Mouse (Mus musculus) CH12.LX (cell line): ENCODE data around the gene Pam. TPM values are rescaled to one million over a fixed set of nuclear protein-coding genes. Genes with fewer than 3 reads are reported as not detected.

ENCODE experiments used
- DNase-seq: peaks from one replicate; pipeline ENCODE4 v3.0.0-alpha.2; 2013; ENCODE audit errors: extremely low read depth
- H3K27ac ChIP-seq: 2 replicates; pipeline ENCODE4 v1.5.1; 2012; ENCODE audit warnings: low read depth, mild to moderate bottlenecking, control low read depth, moderate library complexity; ENCODE audit not compliant: insufficient read depth
- H3K27me3 ChIP-seq: replicated peaks from 2 replicates; pipeline ENCODE3; 2012; ENCODE audit warnings: inconsistent platforms
- H3K36me3 ChIP-seq, 2 experiments: replicated peaks in 1 of 2; 2 replicates each; pipeline versions ENCODE3 to v1.6.1; 2012; ENCODE audit warnings: inconsistent platforms in 1 of 2, low read length in 1 of 2, mild to moderate bottlenecking in 1 of 2, mixed read lengths in 1 of 2, moderate library complexity in 1 of 2; ENCODE audit not compliant: control insufficient read depth in 1 of 2, insufficient read depth in 1 of 2
- H3K4me1 ChIP-seq, 2 experiments: 2 replicates each; pipeline ENCODE4 v1.6.1; 2012; ENCODE audit warnings: inconsistent platforms in 1 of 2, moderate library complexity in 1 of 2; ENCODE audit not compliant: insufficient read depth in 2 of 2, control insufficient read depth in 1 of 2
- H3K4me2 ChIP-seq: 2 replicates; pipeline ENCODE4 v1.6.1; 2012; ENCODE audit warnings: low read depth, mild to moderate bottlenecking, control low read depth; ENCODE audit not compliant: poor library complexity, insufficient read depth, severe bottlenecking
- H3K4me3 ChIP-seq, 3 experiments: fragments of 150-350 bp in 1 of 3; sonication (generic) in 1 of 3; replicated peaks in 1 of 3; 2 replicates each; pipeline versions ENCODE3 to v1.5.1; 2011 to 2012; ENCODE audit warnings: low read depth in 2 of 3, low read length in 2 of 3, mild to moderate bottlenecking in 2 of 3, moderate library complexity in 2 of 3, control low read depth in 1 of 3, improper control_type of control experiment in 1 of 3, inconsistent platforms in 1 of 3, mixed read lengths in 1 of 3; ENCODE audit not compliant: poor library complexity in 1 of 3
- H3K79me2 ChIP-seq: replicated peaks from 2 replicates; pipeline ENCODE4 v1.6.1; 2012; ENCODE audit warnings: mild to moderate bottlenecking, moderate library complexity; ENCODE audit not compliant: control insufficient read depth, poor library complexity, insufficient read depth, severe bottlenecking; ENCODE audit errors: extremely low read depth
- H3K9ac ChIP-seq: 2 replicates; pipeline ENCODE4 v1.6.1; 2012; ENCODE audit warnings: low read depth, mild to moderate bottlenecking, control low read depth, moderate library complexity; ENCODE audit not compliant: insufficient read depth
- H3K9me3 ChIP-seq: replicated peaks from 2 replicates; pipeline ENCODE3; 2012; ENCODE audit warnings: low read length, inconsistent platforms, mixed read lengths
- CHD2 ChIP-seq: IDR thresholded peaks from 2 replicates; pipeline ENCODE4 v1.6.1; 2011; ENCODE audit warnings: low read length, improper control_type of control experiment
- CTCF ChIP-seq, 2 experiments: IDR thresholded peaks in 1 of 2; conservative IDR thresholded peaks in 1 of 2; 2 replicates each; pipeline ENCODE4 v1.5.1; 2011 to 2012; ENCODE audit warnings: low read depth in 2 of 2, low read length in 2 of 2, improper control_type of control experiment in 1 of 2, inconsistent platforms in 1 of 2, mild to moderate bottlenecking in 1 of 2, moderate library complexity in 1 of 2
- E2F4 ChIP-seq: IDR thresholded peaks from 2 replicates; pipeline ENCODE4 v1.6.1; 2011; ENCODE audit warnings: low read depth, low read length, improper control_type of control experiment; ENCODE audit not compliant: insufficient replicate concordance
- ELF1 ChIP-seq: IDR thresholded peaks from 2 replicates; pipeline ENCODE4 v1.6.1; 2014; ENCODE audit warnings: low read depth, mild to moderate bottlenecking, inconsistent platforms, low read length, improper control_type of control experiment
- EP300 ChIP-seq: IDR thresholded peaks from 2 replicates; pipeline ENCODE4 v1.6.1; 2011; ENCODE audit warnings: low read length, improper control_type of control experiment
- ETS1 ChIP-seq: conservative IDR thresholded peaks from 2 replicates; pipeline ENCODE4 v1.6.1; 2012; ENCODE audit warnings: low read depth, mild to moderate bottlenecking, inconsistent platforms, low read length, improper control_type of control experiment, moderate library complexity
- GABPA ChIP-seq: IDR thresholded peaks from 2 replicates; pipeline ENCODE4 v1.6.1; 2012; ENCODE audit warnings: low read depth, low read length, improper control_type of control experiment, inconsistent platforms; ENCODE audit not compliant: insufficient replicate concordance
- HCFC1 ChIP-seq: IDR thresholded peaks from 2 replicates; pipeline ENCODE4 v1.6.1; 2012; ENCODE audit warnings: low read depth, mild to moderate bottlenecking, inconsistent platforms, low read length, improper control_type of control experiment
- JUND ChIP-seq: conservative IDR thresholded peaks from 2 replicates; pipeline ENCODE4 v1.6.1; 2011; ENCODE audit warnings: low read depth, low read length, improper control_type of control experiment
- MAFK ChIP-seq: IDR thresholded peaks from 2 replicates; pipeline ENCODE4 v1.6.1; 2011; ENCODE audit warnings: low read length, improper control_type of control experiment; ENCODE audit not compliant: insufficient replicate concordance
- MEF2A ChIP-seq: IDR thresholded peaks from 2 replicates; pipeline ENCODE4 v1.6.1; 2014; ENCODE audit warnings: low read depth, mild to moderate bottlenecking, inconsistent platforms, low read length, improper control_type of control experiment, borderline replicate concordance
- MXI1 ChIP-seq: IDR thresholded peaks from 2 replicates; pipeline ENCODE4 v1.6.1; 2011; ENCODE audit warnings: mild to moderate bottlenecking, low read depth, low read length, improper control_type of control experiment
- NELFE ChIP-seq: IDR thresholded peaks from 2 replicates; pipeline ENCODE4 v1.6.1; 2011; ENCODE audit warnings: low read depth, low read length, improper control_type of control experiment
- NRF1 ChIP-seq: IDR thresholded peaks from 2 replicates; pipeline ENCODE4 v1.6.1; 2014; ENCODE audit warnings: low read depth, mild to moderate bottlenecking, inconsistent platforms, low read length, improper control_type of control experiment, moderate library complexity
- POLR2A ChIP-seq: IDR thresholded peaks from 2 replicates; pipeline ENCODE4 v1.6.1; 2011; ENCODE audit warnings: low read depth, mild to moderate bottlenecking, improper control_type of control experiment, low read length
- SMC3 ChIP-seq: IDR thresholded peaks from 2 replicates; pipeline ENCODE4 v1.6.1; 2011; ENCODE audit warnings: low read depth, low read length, improper control_type of control experiment
- TBP ChIP-seq: conservative IDR thresholded peaks from 2 replicates; pipeline ENCODE4 v1.6.1; 2011; ENCODE audit warnings: low read depth, low read length, improper control_type of control experiment
- UBTF ChIP-seq: IDR thresholded peaks from 2 replicates; pipeline ENCODE4 v1.6.1; 2012; ENCODE audit warnings: low read depth, mild to moderate bottlenecking, inconsistent platforms, low read length, improper control_type of control experiment, moderate library complexity
- USF1 ChIP-seq: IDR thresholded peaks from 2 replicates; pipeline ENCODE4 v1.6.1; 2014; ENCODE audit warnings: low read depth, mild to moderate bottlenecking, inconsistent platforms, low read length, improper control_type of control experiment
- USF2 ChIP-seq: conservative IDR thresholded peaks from 2 replicates; pipeline ENCODE4 v1.6.1; 2011; ENCODE audit warnings: low read depth, low read length, improper control_type of control experiment
- ZKSCAN1 ChIP-seq: IDR thresholded peaks from 2 replicates; pipeline ENCODE4 v1.6.1; 2012; ENCODE audit warnings: low read depth, inconsistent platforms, low read length, improper control_type of control experiment, borderline replicate concordance
- dilution Hi-C: fragments of 300-500 bp; cut with MboI; formaldehyde crosslinking; loops from 2 replicates; pipeline ENCODE4 v1.14.3; 2020; ENCODE audit warnings: low sequenced_read_pairs; ENCODE audit not compliant: extremely low pct_unique_long_range_greater_than_20kb, extremely low pct_ligation_motif_present
- in situ Hi-C: fragments of 300-500 bp; cut with MboI; formaldehyde crosslinking; loops from 3 replicates; pipeline ENCODE4 v1.14.3; 2019; ENCODE audit warnings: low sequenced_read_pairs, low pct_ligation_motif_present, low pct_unique_long_range_greater_than_20kb, mixed read lengths
- polyA plus RNA-seq: library from polyadenylated mRNA; unstranded; fragments of >175 nt; gene quantifications from 2 replicates; pipeline ENCODE4 v1.2.1, GENCODE M21; 2012; ENCODE audit warnings: low read depth; ENCODE audit not compliant: insufficient read length
- total RNA-seq, 2 experiments: library from RNA; depleted of rRNA; stranded (reverse); fragments of 300-350 nt in 1 of 2; fragments of >200 nt in 1 of 2; gene quantifications; 2 replicates each; pipeline ENCODE4 v1.2.3; 2012 to 2014

The Pam gene
- total and polyA plus RNA-seq, 3 experiments = 0.24 TPM; not detected in 2

GRCm38 (mm10) chr1:98095991-98096330 lies 515 bp upstream of the Pam start:
- Histone ChIP-seq H3K27me3 (no peaks in the 10 kb centered on the region), H3K4me3 (peak overlapping the region in 1 of 3 experiments; percentile 9), H3K79me2 (no peaks in the 10 kb centered on the region), H3K4me2 (no peak overlapping the region)
- no peak for DNase-seq
- TF ChIP-seq USF2 = no peak
- TF ChIP-seq, all 38 proteins: peak for 0
- Histone ChIP-seq H3K9me3 (peaks cover 50% of the 10 kb centered on the region), H3K9ac (no peak overlapping the region), H3K4me1 (no peaks in the 10 kb centered on the region), H3K36me3 (no peaks in the 10 kb centered on the region), H3K27ac (no peak overlapping the region)
- in situ Hi-C loops = no loop called here
- dilution Hi-C loops = no loop called here

- no peaks in the 10 kb centered on the region for H3K27me3 ChIP-seq
- in situ Hi-C loops (no loop called here), dilution Hi-C loops (no loop called here)
- H3K4me3 ChIP-seq = no peak overlapping the region
- no peaks in the 10 kb centered on the region for H3K79me2 ChIP-seq
- no peak for TF ChIP-seq HCFC1
- TF ChIP-seq ETS1 = no peak
- no peak for TF ChIP-seq ELF1
- TF ChIP-seq JUND = no peak
- TF ChIP-seq MAFK = no peak
- TF ChIP-seq TBP = no peak
- TF ChIP-seq CTCF (conservative IDR thresholded peaks at IDR 0.05 in 1 of 2, IDR thresholded peaks at IDR 0.05 in 1 of 2; ENCODE audit: low read depth in 2 of 2, low read length in 2 of 2) = no peak
- H3K36me3 ChIP-seq = no peaks in the 10 kb centered on the region
- no peak overlapping the region for H3K4me2 ChIP-seq
- no peak overlapping the region for H3K9ac ChIP-seq
- H3K27ac ChIP-seq = no peak overlapping the region
- no peaks in the 10 kb centered on the region for H3K4me1 ChIP-seq
- no peak for DNase-seq
- peaks cover 60% of the 10 kb centered on the region for H3K9me3 ChIP-seq
Measured at GRCm38 (mm10) chr1:98094811-98095245, 618 bp downstream of the Pam start.

GRCm38 (mm10) chr1:98089336-98089975 lies 6.0 kb downstream of the Pam start:
- in situ Hi-C loops = no loop called here

More at GRCm38 (mm10) chr1:98089336-98089975, 6.0 kb downstream of the Pam start:
- Histone ChIP-seq H3K4me1 (no peaks in the 10 kb centered on the region), H3K9me3 (peaks cover 56% of the 10 kb centered on the region), H3K27me3 (no peaks in the 10 kb centered on the region), H3K79me2 (no peaks in the 10 kb centered on the region), H3K9ac (no peak overlapping the region), H3K36me3 (no peaks in the 10 kb centered on the region), H3K4me3 (no peak overlapping the region), H3K27ac (no peak overlapping the region), H3K4me2 (no peak overlapping the region)
- dilution Hi-C loops = no loop called here
- no peak for DNase-seq
- no peak for TF ChIP-seq MXI1
- no peak for TF ChIP-seq UBTF
- no peak for TF ChIP-seq EP300
- no peak for TF ChIP-seq POLR2A
- TF ChIP-seq GABPA = no peak
- TF ChIP-seq E2F4 = no peak
- TF ChIP-seq NELFE = no peak
- TF ChIP-seq MEF2A = no peak
- no peak for TF ChIP-seq USF1
- no peak for TF ChIP-seq TBP
- TF ChIP-seq SMC3 = no peak
- TF ChIP-seq CHD2 = no peak
- no peak for TF ChIP-seq NRF1
- no peak for TF ChIP-seq JUND
- no peak for TF ChIP-seq ZKSCAN1
